Mouse (Mus musculus) liver, embryonic 11.5 days (tissue): Measurements from ENCODE around the gene Vps11. TPM values are rescaled to one million over a fixed set of nuclear protein-coding genes. Genes with fewer than 3 reads are reported as not detected.

Source experiments
- ATAC-seq: fragments of 200-750 bp; cut with Nextera tagmentation; replicated peaks from 2 replicates; pipeline ENCODE4 v1.8.0; 2017; ENCODE audit warnings: moderate number of reproducible peaks, mild to moderate bottlenecking, moderate TSS enrichment, moderate library complexity; ENCODE audit not compliant: low FRiP score
- DNase-seq: peaks from one replicate; pipeline ENCODE4 v3.0.0-alpha.2; 2017; ENCODE audit warnings: low spot score
- H3K27ac ChIP-seq: fragments of 300-500 bp; sonication (generic); 2 replicates; pipeline ENCODE4 v1.5.1; 2014; ENCODE audit warnings: mild to moderate bottlenecking, low read depth, low read length, control low read depth
- H3K27me3 ChIP-seq: fragments of 300-500 bp; sonication (generic); replicated peaks from 2 replicates; pipeline ENCODE4 v1.6.1; 2014; ENCODE audit warnings: low read length, mixed read lengths; ENCODE audit not compliant: control insufficient read depth, insufficient read depth
- H3K36me3 ChIP-seq: fragments of 300-500 bp; sonication (generic); 2 replicates; pipeline ENCODE4 v1.6.1; 2014; ENCODE audit warnings: mild to moderate bottlenecking, low read length, moderate library complexity, mixed read lengths; ENCODE audit not compliant: control insufficient read depth, insufficient read depth
- H3K4me1 ChIP-seq: fragments of 300-500 bp; sonication (generic); replicated peaks from 2 replicates; pipeline ENCODE4 v1.6.1; 2014; ENCODE audit warnings: low read length, mixed read lengths; ENCODE audit not compliant: control insufficient read depth, insufficient read depth
- H3K4me2 ChIP-seq: fragments of 300-500 bp; sonication (generic); 2 replicates; pipeline ENCODE4 v1.6.1; 2014; ENCODE audit warnings: mild to moderate bottlenecking, control low read depth, moderate library complexity
- H3K4me3 ChIP-seq: fragments of 300-500 bp; sonication (generic); 2 replicates; pipeline ENCODE4 v1.5.1; 2014; ENCODE audit warnings: low read depth, low read length, control low read depth
- H3K9ac ChIP-seq: fragments of 300-500 bp; sonication (generic); 2 replicates; pipeline ENCODE4 v1.6.1; 2014; ENCODE audit warnings: low read depth, low read length, control low read depth
- H3K9me3 ChIP-seq: fragments of 300-500 bp; sonication (generic); 2 replicates; pipeline ENCODE4 v1.6.1; 2016; ENCODE audit warnings: low read length, inconsistent platforms, mixed read lengths; ENCODE audit not compliant: control insufficient read depth
- WGBS: fragments of 180-500 bp; shearing (Covaris S2); extraction: QIAGEN DNeasy Blood & Tissue Kit; methylation state at CpG from one replicate; pipeline ENCODE4 v1.1.7; 2014; 5-methylcytosine and 5-hydroxymethylcytosine counted together
- polyA plus RNA-seq: library from polyadenylated mRNA; unstranded; fragments of >200 nt; fragmentation: Nextera tagmentation; extraction: Ambion mirVana; gene quantifications from 2 replicates; pipeline ENCODE4 v1.2.1, GENCODE M21; 2014

The Vps11 gene
- polyA plus RNA-seq, 1 experiment from 2014 or later = 25.2 TPM

GRCm38 (mm10) chr9:44357207-44357606 lies 4.3 kb downstream of the Vps11 start:
- Histone ChIP-seq H3K4me1 (peaks cover 4% of the 10 kb centered on the region), H3K36me3 (peaks cover 54% of the 10 kb centered on the region), H3K9ac (no peak overlapping the region), H3K4me3 (no peak overlapping the region), H3K27me3 (no peaks in the 10 kb centered on the region), H3K27ac (no peak overlapping the region), H3K9me3 (no peaks in the 10 kb centered on the region), H3K4me2 (no peak overlapping the region)
- DNase-seq = no peak
- ATAC-seq = peak; percentile 59; the same call in 1 of the 2 replicates
- WGBS = 73% methylated on average over 4 of the region's 4 CpGs

- Histone ChIP-seq H3K27me3 (no peaks in the 10 kb centered on the region), H3K9ac (no peak overlapping the region), H3K4me3 (no peak overlapping the region), H3K9me3 (no peaks in the 10 kb centered on the region), H3K4me2 (no peak overlapping the region), H3K27ac (no peak overlapping the region), H3K36me3 (peaks cover 69% of the 10 kb centered on the region), H3K4me1 (no peaks in the 10 kb centered on the region)
- DNase-seq (no peak), ATAC-seq (no peak)
- 89% methylated on average over 6 of the region's 6 CpGs for WGBS
These were observed 8.3 kb downstream of the Vps11 start for GRCm38 (mm10) chr9:44353142-44353541.

GRCm38 (mm10) chr9:44352337-44352736 lies 9.1 kb downstream of the Vps11 start:
- Histone ChIP-seq H3K9me3 (no peaks in the 10 kb centered on the region), H3K4me1 (no peaks in the 10 kb centered on the region), H3K36me3 (peaks cover 74% of the 10 kb centered on the region), H3K27ac (no peak overlapping the region), H3K27me3 (no peaks in the 10 kb centered on the region), H3K4me2 (no peak overlapping the region), H3K4me3 (no peak overlapping the region), H3K9ac (no peak overlapping the region)
- DNase-seq (no peak), ATAC-seq (no peak; the same call in 1 of the 2 replicates)
- 87% methylated on average over 10 of the region's 10 CpGs for WGBS

- DNase-seq (no peak), ATAC-seq (no peak)
- no peak overlapping the region for H3K4me2 ChIP-seq
- peaks cover 72% of the 10 kb centered on the region for H3K36me3 ChIP-seq
- 92% methylated on average over 4 of the region's 4 CpGs for WGBS
- H3K9ac ChIP-seq = no peak overlapping the region
- no peak overlapping the region for H3K4me3 ChIP-seq
- H3K27ac ChIP-seq = no peak overlapping the region
- H3K9me3 ChIP-seq = no peaks in the 10 kb centered on the region
- no peaks in the 10 kb centered on the region for H3K27me3 ChIP-seq
- no peaks in the 10 kb centered on the region for H3K4me1 ChIP-seq
These were observed 10.1 kb downstream of the Vps11 start for GRCm38 (mm10) chr9:44351396-44351795.

- H3K36me3 ChIP-seq = peaks cover 45% of the 10 kb centered on the region
- H3K27ac ChIP-seq = no peak overlapping the region
- DNase-seq (no peak), ATAC-seq (no peak)
- no peaks in the 10 kb centered on the region for H3K27me3 ChIP-seq
- H3K9me3 ChIP-seq = no peaks in the 10 kb centered on the region
- H3K4me3 ChIP-seq = no peak overlapping the region
- WGBS = 94% methylated on average over 4 of the region's 4 CpGs
- H3K4me1 ChIP-seq = 0 out of 2 replicates have a peak, but pooled peaks cover 3% of the 10 kb centered on the region
- H3K4me2 ChIP-seq = no peak overlapping the region
- H3K9ac ChIP-seq = no peak overlapping the region
These were observed 12.9 kb downstream of the Vps11 start for GRCm38 (mm10) chr9:44348546-44348945.

GRCm38 (mm10) chr9:44347621-44348020 lies 13.8 kb downstream of the Vps11 start:
- DNase-seq (no peak), ATAC-seq (no peak)
- no peak overlapping the region for H3K27ac ChIP-seq
- H3K9me3 ChIP-seq = no peaks in the 10 kb centered on the region
- H3K36me3 ChIP-seq = peaks cover 40% of the 10 kb centered on the region
- H3K27me3 ChIP-seq = no peaks in the 10 kb centered on the region
- peaks cover 10% of the 10 kb centered on the region for H3K4me1 ChIP-seq
- 87% methylated on average over 4 of the region's 4 CpGs for WGBS
- no peak overlapping the region for H3K9ac ChIP-seq
- H3K4me3 ChIP-seq = no peak overlapping the region
- no peak overlapping the region for H3K4me2 ChIP-seq

- no peak overlapping the region for H3K27ac ChIP-seq
- no peaks in the 10 kb centered on the region for H3K9me3 ChIP-seq
- H3K27me3 ChIP-seq = no peaks in the 10 kb centered on the region
- H3K4me1 ChIP-seq = peaks cover 12% of the 10 kb centered on the region
- H3K4me3 ChIP-seq = no peak overlapping the region
- no peak for DNase-seq
- ATAC-seq = no peak
- H3K9ac ChIP-seq = no peak overlapping the region
- peaks cover 38% of the 10 kb centered on the region for H3K36me3 ChIP-seq
- WGBS = 91% methylated on average over 9 of the region's 9 CpGs
- no peak overlapping the region for H3K4me2 ChIP-seq
These were observed 14.3 kb downstream of the Vps11 start for GRCm38 (mm10) chr9:44347166-44347565.

- Histone ChIP-seq H3K36me3 (peaks cover 33% of the 10 kb centered on the region), H3K4me2 (no peak overlapping the region), H3K27me3 (no peaks in the 10 kb centered on the region), H3K9me3 (no peaks in the 10 kb centered on the region), H3K27ac (peak overlapping the region; percentile 34; the same call in 1 of the 2 replicates), H3K9ac (no peak overlapping the region), H3K4me1 (peaks cover 12% of the 10 kb centered on the region), H3K4me3 (no peak overlapping the region)
- WGBS = 85% methylated on average over 6 of the region's 6 CpGs
- DNase-seq = no peak
- ATAC-seq = no peak
These were observed 15.7 kb downstream of the Vps11 start for GRCm38 (mm10) chr9:44345570-44346433.
